Mouse (Mus musculus): ENCODE data around the gene Atp6v1g3. TPM values are rescaled to one million over a fixed set of nuclear protein-coding genes. Genes with fewer than 3 reads are reported as not detected.

Gene Atp6v1g3
- total and polyA plus RNA-seq, 3 experiments = not detected

- DNase-seq (ENCODE audit: low spot score) (no peak), ATAC-seq (ENCODE audit: extremely low read depth, insufficient number of reproducible peaks, low FRiP score, poor library complexity, severe bottlenecking) (no peak)
- Histone ChIP-seq H3K4me1 (ENCODE audit: insufficient read depth, low read depth, low read length) (no peaks in the 10 kb centered on the region), H3K36me3 (replicated peaks) (no peaks in the 10 kb centered on the region), H3K27me3 (ENCODE audit: insufficient read depth, low read length) (no peaks in the 10 kb centered on the region), H3K4me3 (ENCODE audit: low read depth, low read length) (no peak overlapping the region), H3K9me3 (replicated peaks) (peaks cover 15% of the 10 kb centered on the region)
- TF ChIP-seq CTCF (IDR thresholded peaks at IDR 0.05; ENCODE audit: low read depth, low read length) = no peak
- no peak for TF ChIP-seq TAL1 (conservative IDR thresholded peaks at IDR 0.05; ENCODE audit: low read depth, low read length)
- TF ChIP-seq GATA1 (IDR thresholded peaks at IDR 0.05; ENCODE audit: borderline replicate concordance, low read length) = no peak
- no peak for TF ChIP-seq GATA2 (IDR thresholded peaks at IDR 0.05; ENCODE audit: borderline replicate concordance, low read depth, low read length)
- TF ChIP-seq POLR2AphosphoS5 (IDR thresholded peaks at IDR 0.05; ENCODE audit: insufficient replicate concordance, low read depth, low read length) = no peak
Observed at GRCm38 (mm10) chr1:138246438-138247164, 26.9 kb upstream of the Atp6v1g3 start.

DNA sequence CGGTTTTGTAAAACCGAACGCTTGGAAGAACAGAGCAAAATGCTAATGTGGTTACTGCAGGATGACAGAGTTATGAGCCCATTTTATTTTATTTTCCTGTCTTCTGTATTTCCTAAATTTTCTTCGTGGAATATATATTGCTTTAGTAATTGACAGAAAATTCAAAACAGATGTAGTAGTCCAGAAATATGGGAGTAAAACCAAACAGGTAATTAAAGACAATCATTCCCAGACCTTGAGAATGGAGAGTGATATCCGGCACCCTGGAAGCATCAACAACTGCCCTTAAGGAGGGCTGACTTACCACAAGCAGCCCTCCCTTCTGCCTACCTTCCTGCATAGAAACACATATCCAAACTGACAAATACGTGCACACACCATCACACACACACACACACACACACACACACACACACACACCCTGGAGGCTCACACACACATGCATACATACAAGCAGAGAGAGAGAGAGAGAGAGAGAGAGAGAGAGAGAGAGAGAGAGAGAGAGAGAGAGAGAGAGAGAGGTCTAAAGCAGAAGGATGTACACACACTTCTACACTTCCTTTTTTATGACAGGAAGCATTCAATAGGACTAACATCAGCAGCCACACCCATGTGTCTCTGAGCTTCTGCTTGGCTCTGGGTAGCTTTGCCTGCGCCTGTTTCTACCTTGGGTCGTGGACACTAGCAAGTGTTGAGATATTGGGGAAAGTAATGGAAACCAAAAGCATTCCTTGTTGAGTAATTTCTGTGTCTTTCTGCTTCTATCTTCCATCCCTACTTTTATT is 25.6 kb upstream of the Atp6v1g3 start:
- no peak for ATAC-seq (ENCODE audit: extremely low read depth, insufficient number of reproducible peaks, low FRiP score, poor library complexity, severe bottlenecking)
- TF ChIP-seq TAL1 (conservative IDR thresholded peaks at IDR 0.05; ENCODE audit: low read depth, low read length) (no peak), POLR2AphosphoS5 (IDR thresholded peaks at IDR 0.05; ENCODE audit: insufficient replicate concordance, low read depth, low read length) (no peak), CTCF (IDR thresholded peaks at IDR 0.05; ENCODE audit: low read depth, low read length) (no peak), GATA1 (IDR thresholded peaks at IDR 0.05; ENCODE audit: borderline replicate concordance, low read length) (no peak), GATA2 (IDR thresholded peaks at IDR 0.05; ENCODE audit: borderline replicate concordance, low read depth, low read length) (no peak)

DNA sequence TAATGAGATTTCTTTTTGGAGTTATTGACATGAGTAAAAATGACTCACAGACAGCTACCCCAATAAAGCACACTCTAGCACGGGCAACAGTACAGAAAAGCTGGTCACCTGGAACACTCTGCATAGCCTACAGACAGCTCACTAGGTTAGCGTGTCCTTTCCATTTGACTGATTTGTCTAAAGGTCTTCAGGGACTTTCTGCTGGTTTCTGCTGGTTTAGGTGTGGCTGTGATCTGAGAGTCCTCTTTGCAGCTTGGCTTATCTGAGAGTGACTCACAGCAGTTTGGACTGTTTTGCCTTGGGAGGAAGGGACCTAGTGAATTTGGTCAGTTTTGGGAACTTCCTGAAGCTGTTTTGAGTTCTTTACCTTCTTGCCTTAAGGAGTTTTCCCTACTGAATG is 24.8 kb upstream of the Atp6v1g3 start:
- Histone ChIP-seq H3K4me1 (ENCODE audit: insufficient read depth, low read depth, low read length) (no peaks in the 10 kb centered on the region), H3K27me3 (ENCODE audit: insufficient read depth, low read length) (no peaks in the 10 kb centered on the region), H3K36me3 (replicated peaks) (no peaks in the 10 kb centered on the region), H3K9me3 (replicated peaks) (peaks cover 24% of the 10 kb centered on the region), H3K4me3 (ENCODE audit: low read depth, low read length) (no peak overlapping the region)
- DNase-seq (ENCODE audit: low spot score) (no peak), ATAC-seq (ENCODE audit: extremely low read depth, insufficient number of reproducible peaks, low FRiP score, poor library complexity, severe bottlenecking) (no peak)
- TF ChIP-seq TAL1 (conservative IDR thresholded peaks at IDR 0.05; ENCODE audit: low read depth, low read length) (no peak), CTCF (IDR thresholded peaks at IDR 0.05; ENCODE audit: low read depth, low read length) (no peak), GATA1 (IDR thresholded peaks at IDR 0.05; ENCODE audit: borderline replicate concordance, low read length) (no peak), GATA2 (IDR thresholded peaks at IDR 0.05; ENCODE audit: borderline replicate concordance, low read depth, low read length) (no peak), POLR2AphosphoS5 (IDR thresholded peaks at IDR 0.05; ENCODE audit: insufficient replicate concordance, low read depth, low read length) (no peak)

More for the DNA sequence above, 25.6 kb upstream of the Atp6v1g3 start:
- H3K36me3 ChIP-seq (replicated peaks) = no peaks in the 10 kb centered on the region
- DNase-seq (ENCODE audit: low spot score) = no peak
- peaks cover 20% of the 10 kb centered on the region for H3K9me3 ChIP-seq (replicated peaks)
- no peak overlapping the region for H3K4me3 ChIP-seq (ENCODE audit: low read depth, low read length)
- H3K4me1 ChIP-seq (ENCODE audit: insufficient read depth, low read depth, low read length) = no peaks in the 10 kb centered on the region
- no peaks in the 10 kb centered on the region for H3K27me3 ChIP-seq (ENCODE audit: insufficient read depth, low read length)

- H3K9me3 ChIP-seq (replicated peaks) = peaks cover 19% of the 10 kb centered on the region
- TF ChIP-seq GATA2 (IDR thresholded peaks at IDR 0.05; ENCODE audit: borderline replicate concordance, low read depth, low read length) (no peak), TAL1 (conservative IDR thresholded peaks at IDR 0.05; ENCODE audit: low read depth, low read length) (no peak), POLR2AphosphoS5 (IDR thresholded peaks at IDR 0.05; ENCODE audit: insufficient replicate concordance, low read depth, low read length) (no peak), CTCF (IDR thresholded peaks at IDR 0.05; ENCODE audit: low read depth, low read length) (no peak), GATA1 (IDR thresholded peaks at IDR 0.05; ENCODE audit: borderline replicate concordance, low read length) (no peak)
- no peaks in the 10 kb centered on the region for H3K27me3 ChIP-seq (ENCODE audit: insufficient read depth, low read length)
- H3K4me3 ChIP-seq (ENCODE audit: low read depth, low read length) = no peak overlapping the region
- no peak for DNase-seq (ENCODE audit: low spot score)
- no peaks in the 10 kb centered on the region for H3K36me3 ChIP-seq (replicated peaks)
- ATAC-seq (ENCODE audit: extremely low read depth, insufficient number of reproducible peaks, low FRiP score, poor library complexity, severe bottlenecking) = no peak
- no peaks in the 10 kb centered on the region for H3K4me1 ChIP-seq (ENCODE audit: insufficient read depth, low read depth, low read length)
Observed at GRCm38 (mm10) chr1:138250951-138251350, 22.6 kb upstream of the Atp6v1g3 start.

GRCm38 (mm10) chr1:138256172-138256789 is 17.3 kb upstream of the Atp6v1g3 start:
- Histone ChIP-seq H3K9me3 (replicated peaks) (peaks cover 10% of the 10 kb centered on the region), H3K27me3 (ENCODE audit: insufficient read depth, low read length) (no peaks in the 10 kb centered on the region), H3K4me1 (ENCODE audit: insufficient read depth, low read depth, low read length) (no peaks in the 10 kb centered on the region), H3K36me3 (replicated peaks) (no peaks in the 10 kb centered on the region), H3K4me3 (ENCODE audit: low read depth, low read length) (no peak overlapping the region)
- no peak for TF ChIP-seq GATA2 (IDR thresholded peaks at IDR 0.05; ENCODE audit: borderline replicate concordance, low read depth, low read length)
- TF ChIP-seq GATA1 (IDR thresholded peaks at IDR 0.05; ENCODE audit: borderline replicate concordance, low read length) = no peak
- TF ChIP-seq CTCF (IDR thresholded peaks at IDR 0.05; ENCODE audit: low read depth, low read length) = no peak
- no peak for TF ChIP-seq TAL1 (conservative IDR thresholded peaks at IDR 0.05; ENCODE audit: low read depth, low read length)
- no peak for TF ChIP-seq POLR2AphosphoS5 (IDR thresholded peaks at IDR 0.05; ENCODE audit: insufficient replicate concordance, low read depth, low read length)
- no peak for DNase-seq (ENCODE audit: low spot score)
- ATAC-seq (ENCODE audit: extremely low read depth, insufficient number of reproducible peaks, low FRiP score, poor library complexity, severe bottlenecking) = no peak

DNA sequence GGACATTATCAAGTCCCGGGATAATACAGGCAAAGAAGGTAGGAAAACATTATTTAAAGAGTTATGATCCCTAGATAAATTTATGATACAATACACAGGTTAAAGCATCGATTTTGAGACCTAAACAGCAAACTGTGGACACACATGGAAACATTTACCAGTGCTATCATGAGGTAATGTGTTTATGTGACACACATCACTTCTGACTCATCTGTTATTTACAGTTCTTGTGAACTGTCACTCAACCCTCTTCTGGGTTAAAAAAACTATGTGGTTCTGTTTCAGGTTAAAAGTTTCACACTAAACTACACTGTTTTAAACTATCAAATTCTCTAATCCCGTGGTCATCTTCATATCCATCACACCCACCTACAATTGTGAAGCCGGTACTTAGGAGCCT is 14.8 kb upstream of the Atp6v1g3 start:
- ATAC-seq (ENCODE audit: extremely low read depth, insufficient number of reproducible peaks, low FRiP score, poor library complexity, severe bottlenecking) (no peak), DNase-seq (ENCODE audit: low spot score) (no peak)
- TF ChIP-seq TAL1 (conservative IDR thresholded peaks at IDR 0.05; ENCODE audit: low read depth, low read length) = no peak
- no peak for TF ChIP-seq GATA2 (IDR thresholded peaks at IDR 0.05; ENCODE audit: borderline replicate concordance, low read depth, low read length)
- TF ChIP-seq GATA1 (IDR thresholded peaks at IDR 0.05; ENCODE audit: borderline replicate concordance, low read length) = no peak
- no peak for TF ChIP-seq CTCF (IDR thresholded peaks at IDR 0.05; ENCODE audit: low read depth, low read length)
- TF ChIP-seq POLR2AphosphoS5 (IDR thresholded peaks at IDR 0.05; ENCODE audit: insufficient replicate concordance, low read depth, low read length) = no peak
- Histone ChIP-seq H3K9me3 (replicated peaks) (peaks cover 1% of the 10 kb centered on the region), H3K4me3 (ENCODE audit: low read depth, low read length) (no peak overlapping the region), H3K4me1 (ENCODE audit: insufficient read depth, low read depth, low read length) (no peaks in the 10 kb centered on the region), H3K27me3 (ENCODE audit: insufficient read depth, low read length) (no peaks in the 10 kb centered on the region), H3K36me3 (replicated peaks) (no peaks in the 10 kb centered on the region)
